Mouse (Mus musculus) midbrain, embryonic 16.5 days (tissue): ENCODE measurements around the gene Calhm2. TPM values are rescaled to one million over a fixed set of nuclear protein-coding genes. Genes with fewer than 3 reads are reported as not detected.
A peak's percentile ranks its signal among the peaks of the same experiment; 100 is the strongest.

Experiments
- ATAC-seq: fragments of 200-750 bp; cut with Nextera tagmentation; 2 replicates; pipeline ENCODE4 v1.8.0; 2017; ENCODE audit warnings: moderate TSS enrichment
- H3K27ac ChIP-seq: fragments of 300-500 bp; sonication (generic); 2 replicates; pipeline ENCODE4 v1.5.1; 2014; ENCODE audit warnings: mild to moderate bottlenecking, low read length, mixed read lengths
- H3K27me3 ChIP-seq: fragments of 300-500 bp; sonication (generic); 2 replicates; pipeline ENCODE4 v1.6.1; 2014; ENCODE audit warnings: low read depth, low read length, mixed read lengths; ENCODE audit not compliant: control insufficient read depth, insufficient read depth
- H3K36me3 ChIP-seq: fragments of 300-500 bp; sonication (generic); 2 replicates; pipeline ENCODE4 v1.6.1; 2014; ENCODE audit warnings: mild to moderate bottlenecking, low read length, moderate library complexity, mixed read lengths; ENCODE audit not compliant: control insufficient read depth, insufficient read depth
- H3K4me1 ChIP-seq: fragments of 300-500 bp; sonication (generic); 2 replicates; pipeline ENCODE4 v1.6.1; 2014; ENCODE audit warnings: mild to moderate bottlenecking, low read length, mixed read lengths; ENCODE audit not compliant: control insufficient read depth, insufficient read depth
- H3K4me2 ChIP-seq: fragments of 300-500 bp; sonication (generic); 2 replicates; pipeline ENCODE4 v1.6.1; 2014; ENCODE audit warnings: mild to moderate bottlenecking, low read length, mixed read lengths
- H3K4me3 ChIP-seq: fragments of 300-500 bp; sonication (generic); 2 replicates; pipeline ENCODE4 v1.5.1; 2014; ENCODE audit warnings: low read depth, mild to moderate bottlenecking, low read length, moderate library complexity, mixed read lengths
- H3K9ac ChIP-seq: fragments of 300-500 bp; sonication (generic); 2 replicates; pipeline ENCODE4 v1.6.1; 2014; ENCODE audit warnings: low read depth, low read length, mixed read lengths
- H3K9me3 ChIP-seq: fragments of 300-500 bp; sonication (generic); replicated peaks from 2 replicates; pipeline ENCODE4 v1.6.1; 2014; ENCODE audit warnings: mild to moderate bottlenecking, low read length, mixed read lengths; ENCODE audit not compliant: control insufficient read depth, poor library complexity, severe bottlenecking
- WGBS: fragments of 180-500 bp; shearing (Covaris S2); extraction: QIAGEN DNeasy Blood & Tissue Kit; methylation state at CpG from one replicate; pipeline ENCODE4 v1.1.7; 2014; 5-methylcytosine and 5-hydroxymethylcytosine counted together
- polyA plus RNA-seq: library from polyadenylated mRNA; unstranded; fragments of >200 nt; fragmentation: Nextera tagmentation; extraction: Ambion mirVana; gene quantifications from 2 replicates; pipeline ENCODE4 v1.2.1, GENCODE M21; 2015

Gene Calhm2
- polyA plus RNA-seq, 1 experiment from 2014 or later: 1.1 TPM

GRCm38 (mm10) chr19:47137051-47137581, 978 bp downstream of the Calhm2 start:
- Histone ChIP-seq H3K4me1 (peaks cover 6% of the 10 kb centered on the region; the same call in 1 of the 2 replicates), H3K4me2 (peak overlapping the region; percentile 54), H3K9me3 (no peaks in the 10 kb centered on the region), H3K36me3 (no peaks in the 10 kb centered on the region), H3K4me3 (no peak overlapping the region), H3K27me3 (no peaks in the 10 kb centered on the region; the same call in 1 of the 2 replicates), H3K9ac (no peak overlapping the region), H3K27ac (no peak overlapping the region)
- 44% methylated on average over 6 of the region's 6 CpGs for WGBS
- no peak for ATAC-seq

- Histone ChIP-seq H3K4me2 (no peak overlapping the region), H3K4me3 (no peak overlapping the region), H3K4me1 (peaks cover 6% of the 10 kb centered on the region; the same call in 1 of the 2 replicates), H3K27ac (no peak overlapping the region), H3K9ac (no peak overlapping the region), H3K36me3 (peaks cover 3% of the 10 kb centered on the region), H3K27me3 (no peaks in the 10 kb centered on the region; the same call in 1 of the 2 replicates), H3K9me3 (no peaks in the 10 kb centered on the region)
- 86% methylated on average over 5 of the region's 5 CpGs for WGBS
- no peak for ATAC-seq
Measured at GRCm38 (mm10) chr19:47136170-47136569, 1.9 kb downstream of the Calhm2 start.

GRCm38 (mm10) chr19:47135568-47135967, 2.5 kb downstream of the Calhm2 start:
- Histone ChIP-seq H3K36me3 (peaks cover 9% of the 10 kb centered on the region), H3K4me1 (peaks cover 6% of the 10 kb centered on the region; the same call in 1 of the 2 replicates), H3K27me3 (no peaks in the 10 kb centered on the region; the same call in 1 of the 2 replicates), H3K27ac (no peak overlapping the region), H3K4me3 (no peak overlapping the region), H3K9me3 (no peaks in the 10 kb centered on the region), H3K9ac (no peak overlapping the region), H3K4me2 (no peak overlapping the region)
- 93% methylated on average over 17 of the region's 17 CpGs for WGBS
- ATAC-seq: no peak

GRCm38 (mm10) chr19:47133161-47133560, 4.9 kb downstream of the Calhm2 start:
- no peaks in the 10 kb centered on the region for H3K9me3 ChIP-seq
- H3K36me3 ChIP-seq: peaks cover 26% of the 10 kb centered on the region
- H3K9ac ChIP-seq: no peak overlapping the region
- peaks cover 5% of the 10 kb centered on the region; the same call in 1 of the 2 replicates for H3K4me1 ChIP-seq
- no peaks in the 10 kb centered on the region for H3K27me3 ChIP-seq
- no peak overlapping the region for H3K4me2 ChIP-seq
- WGBS: 92% methylated on average over 7 of the region's 7 CpGs
- H3K27ac ChIP-seq: no peak overlapping the region
- H3K4me3 ChIP-seq: no peak overlapping the region
- no peak for ATAC-seq

- no peaks in the 10 kb centered on the region for H3K9me3 ChIP-seq
- peaks cover 36% of the 10 kb centered on the region for H3K36me3 ChIP-seq
- no peaks in the 10 kb centered on the region for H3K27me3 ChIP-seq
- no peak overlapping the region for H3K27ac ChIP-seq
- H3K4me3 ChIP-seq: no peak overlapping the region
- H3K9ac ChIP-seq: no peak overlapping the region
- H3K4me2 ChIP-seq: no peak overlapping the region
- H3K4me1 ChIP-seq: no peaks in the 10 kb centered on the region
- ATAC-seq: no peak
- 97% methylated on average over 15 of the region's 15 CpGs for WGBS
Measured at GRCm38 (mm10) chr19:47130551-47131125, 7.5 kb downstream of the Calhm2 start.

GRCm38 (mm10) chr19:47128835-47129234, 9.3 kb downstream of the Calhm2 start:
- Histone ChIP-seq H3K4me2 (no peak overlapping the region), H3K27me3 (no peaks in the 10 kb centered on the region), H3K36me3 (peaks cover 40% of the 10 kb centered on the region), H3K9me3 (no peaks in the 10 kb centered on the region), H3K4me1 (no peaks in the 10 kb centered on the region), H3K27ac (no peak overlapping the region), H3K4me3 (no peak overlapping the region), H3K9ac (no peak overlapping the region)
- 96% methylated on average over 11 of the region's 11 CpGs for WGBS
- no peak for ATAC-seq

GRCm38 (mm10) chr19:47128164-47128563, 9.9 kb downstream of the Calhm2 start:
- ATAC-seq: no peak
- H3K36me3 ChIP-seq: peaks cover 40% of the 10 kb centered on the region
- 95% methylated on average over 10 of the region's 10 CpGs for WGBS
- no peaks in the 10 kb centered on the region for H3K4me1 ChIP-seq
- no peaks in the 10 kb centered on the region for H3K27me3 ChIP-seq
- H3K4me3 ChIP-seq: no peak overlapping the region
- H3K4me2 ChIP-seq: no peak overlapping the region
- H3K9me3 ChIP-seq: no peaks in the 10 kb centered on the region
- no peak overlapping the region for H3K9ac ChIP-seq
- H3K27ac ChIP-seq: no peak overlapping the region

- 30% methylated on average over 2 of the region's 2 CpGs for WGBS
- no peak for ATAC-seq
- Histone ChIP-seq H3K4me1 (no peaks in the 10 kb centered on the region), H3K27ac (no peak overlapping the region), H3K27me3 (no peaks in the 10 kb centered on the region), H3K9me3 (no peaks in the 10 kb centered on the region), H3K9ac (no peak overlapping the region), H3K36me3 (peaks cover 24% of the 10 kb centered on the region), H3K4me3 (no peak overlapping the region), H3K4me2 (no peak overlapping the region)
Measured at GRCm38 (mm10) chr19:47122802-47123201, 15.3 kb downstream of the Calhm2 start.

GRCm38 (mm10) chr19:47121054-47121453, 17.0 kb downstream of the Calhm2 start:
- no peaks in the 10 kb centered on the region for H3K9me3 ChIP-seq
- no peak overlapping the region for H3K27ac ChIP-seq
- no peaks in the 10 kb centered on the region for H3K4me1 ChIP-seq
- WGBS: 39% methylated on average over 4 of the region's 4 CpGs
- no peak for ATAC-seq
- H3K4me3 ChIP-seq: no peak overlapping the region
- H3K9ac ChIP-seq: no peak overlapping the region
- H3K4me2 ChIP-seq: no peak overlapping the region
- H3K36me3 ChIP-seq: peaks cover 25% of the 10 kb centered on the region
- no peaks in the 10 kb centered on the region for H3K27me3 ChIP-seq
